Mouse (Mus musculus) gonadal fat pad, adult 2 months (tissue): ENCODE measurements around the gene Fam240a. TPM values are rescaled to one million over a fixed set of nuclear protein-coding genes. Genes with fewer than 3 reads are reported as not detected.

Source experiments
- polyA plus RNA-seq: library from polyadenylated mRNA; depleted of rRNA; stranded (reverse); fragments of >200 nt; gene quantifications from 2 replicates; pipeline ENCODE4 v1.2.3, GENCODE M21; 2012; rRNA removed

Gene Fam240a
- polyA plus RNA-seq, 1 experiment, result not detected

Other genes starting within 250 kb of the Fam240a start
- gene Myl3, start 175.0 kb downstream of the Fam240a start, polyA plus RNA-seq, result 0.63 TPM in 1 of 2 replicates, not detected in the other
- 24.3 and 35.6 TPM in 2 replicates for gene Pth1r, start 169.7 kb downstream of the Fam240a start, polyA plus RNA-seq
- gene Prss42, start 118.7 kb downstream of the Fam240a start, polyA plus RNA-seq, result 0.07 and 0.19 TPM in 2 replicates
- gene Prss44, start 102.9 kb downstream of the Fam240a start, polyA plus RNA-seq, result not detected in 2 replicates
- 0.07 and 0.15 TPM in 2 replicates for gene Prss43, start 90.2 kb downstream of the Fam240a start, polyA plus RNA-seq
- gene Prss45, start 82.3 kb downstream of the Fam240a start, polyA plus RNA-seq, result 0.36 TPM in 1 of 2 replicates, not detected in the other
- gene Prss46, start 72.4 kb downstream of the Fam240a start, polyA plus RNA-seq, result 0.15 and 0.24 TPM in 2 replicates
- not detected in 2 replicates for gene Prss50, start 58.9 kb downstream of the Fam240a start, polyA plus RNA-seq
- 17.7 and 24.0 TPM in 2 replicates for gene Als2cl, start 37.0 kb downstream of the Fam240a start, polyA plus RNA-seq
- gene Tmie, start 36.7 kb downstream of the Fam240a start, polyA plus RNA-seq, result 0.88 and 1.3 TPM in 2 replicates
- 0.43 TPM in 1 of 2 replicates, not detected in the other for gene Tdgf1, start 29.3 kb upstream of the Fam240a start, polyA plus RNA-seq
- 0.05 TPM in 1 of 2 replicates, not detected in the other for gene Lrrc2, start 34.7 kb upstream of the Fam240a start, polyA plus RNA-seq
- 4.6 and 4.7 TPM in 2 replicates for gene Rtp3, start 73.7 kb upstream of the Fam240a start, polyA plus RNA-seq
- gene Ltf, start 102.4 kb upstream of the Fam240a start, polyA plus RNA-seq, result 13.8 and 92.0 TPM in 2 replicates
- gene Ccrl2, start 140.7 kb upstream of the Fam240a start, polyA plus RNA-seq, result 3.1 and 5.0 TPM in 2 replicates
- 10.0 and 10.5 TPM in 2 replicates for gene Lrrfip2, start 200.7 kb upstream of the Fam240a start, polyA plus RNA-seq